Mouse (Mus musculus) hindlimb bud, embryonic 11.5 days (tissue): ENCODE measurements around the gene Map4k4.

Source experiments
- DNase-seq: peaks from one replicate; pipeline ENCODE4 v3.0.0-alpha.2; 2012; ENCODE audit warnings: low read depth, low spot score; ENCODE audit errors: extremely low spot score

The Map4k4 gene

GRCm38 (mm10) chr1:39896581-39896980, 4.1 kb upstream of the Map4k4 start:
- no peak for DNase-seq

DNA sequence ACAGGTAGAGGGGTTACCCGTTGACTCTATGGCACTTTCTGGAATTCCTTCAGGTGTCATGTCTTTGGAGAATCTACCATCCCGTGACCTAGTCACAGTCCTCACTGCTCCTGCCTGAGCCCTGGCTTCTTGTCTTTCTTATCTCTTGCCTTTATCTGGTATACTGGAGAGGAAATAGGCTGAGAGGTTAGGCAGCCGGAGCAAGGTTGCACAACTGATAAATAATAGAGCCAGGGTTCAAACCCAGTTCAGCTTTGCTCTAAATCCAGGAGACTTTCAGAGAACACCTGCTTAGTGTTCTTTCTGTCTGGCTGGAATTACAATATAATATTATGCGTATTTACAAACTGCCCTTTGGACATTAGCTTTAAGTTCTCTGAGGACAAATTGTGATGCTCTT, 2.0 kb upstream of the Map4k4 start:
- no peak for DNase-seq

DNA sequence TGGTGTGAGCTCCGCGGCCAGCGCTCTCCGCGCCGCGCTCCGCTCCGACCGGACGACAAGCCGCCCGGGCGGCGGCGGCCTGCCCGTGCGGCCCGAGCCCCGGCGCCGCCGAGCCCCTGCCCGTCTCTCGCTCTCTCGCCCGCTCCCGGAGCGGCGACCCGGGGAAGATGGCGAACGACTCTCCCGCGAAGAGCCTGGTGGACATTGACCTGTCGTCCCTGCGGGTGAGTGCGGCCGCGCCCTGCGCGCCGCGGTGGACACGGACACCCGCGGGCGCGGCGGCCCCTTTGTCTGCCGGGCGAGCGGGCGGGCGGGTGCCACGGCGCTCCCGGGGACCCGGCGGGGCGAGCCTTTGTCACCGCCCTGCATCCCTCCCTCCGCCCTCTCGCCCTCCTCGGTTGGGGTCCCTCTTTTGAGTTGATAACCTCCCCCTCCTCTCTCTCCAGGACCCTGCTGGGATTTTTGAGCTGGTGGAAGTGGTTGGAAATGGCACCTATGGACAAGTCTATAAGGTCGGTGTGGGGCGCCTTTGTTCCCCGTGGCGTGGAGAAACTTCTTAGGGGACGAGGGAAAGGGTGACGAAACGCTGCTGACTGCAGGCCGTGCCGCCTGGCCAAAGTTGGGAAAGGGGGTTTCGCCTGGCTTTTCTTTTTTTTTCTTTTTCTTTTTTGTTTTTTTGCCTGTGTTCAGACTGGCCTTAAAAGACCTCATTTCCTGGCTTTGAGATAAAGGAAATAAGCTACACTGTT, 524 bp downstream of the Map4k4 start:
- no peak for DNase-seq

DNA sequence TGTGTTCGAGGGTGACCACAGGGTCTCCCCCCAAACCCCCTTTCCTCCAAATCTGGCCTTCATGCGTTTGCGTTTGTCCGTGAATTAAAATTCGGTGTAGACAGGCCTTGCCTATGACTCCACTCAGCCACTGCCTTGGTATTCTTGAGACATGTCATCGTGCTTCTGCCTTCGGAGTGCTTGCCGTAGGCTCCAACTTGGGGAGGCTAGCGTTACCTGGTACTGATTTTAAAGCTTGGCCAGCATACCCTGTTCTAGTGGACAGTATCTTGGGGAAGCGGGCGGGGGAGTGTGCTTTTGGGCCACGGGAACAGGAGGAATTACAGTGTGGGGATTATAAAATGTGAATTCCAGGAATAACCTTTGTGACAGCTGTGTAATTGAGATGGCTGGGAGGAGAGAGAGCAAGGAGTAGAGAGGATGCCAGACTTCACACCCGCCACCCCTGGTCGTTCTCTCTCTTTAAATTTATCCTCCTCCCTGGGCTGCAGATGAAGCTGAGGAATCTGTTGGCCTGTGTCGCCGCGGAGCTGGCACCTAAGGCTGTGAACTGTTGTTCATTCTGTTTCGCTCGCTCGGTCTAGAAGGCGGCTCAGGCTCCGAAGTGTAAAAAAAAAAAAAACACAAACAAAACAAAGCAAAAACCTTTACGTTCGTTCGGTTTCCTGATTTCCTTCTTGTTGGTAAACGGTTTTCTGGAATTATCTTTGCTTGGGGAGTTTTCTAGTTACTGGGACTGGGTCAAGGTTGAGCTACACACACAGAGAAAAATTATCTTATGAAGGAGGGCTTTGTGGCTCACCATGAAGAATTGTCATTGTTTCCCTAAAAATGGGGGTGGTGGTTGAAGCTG, 1.4 kb downstream of the Map4k4 start:
- DNase-seq, result no peak

GRCm38 (mm10) chr1:39902704-39903151, 2.0 kb downstream of the Map4k4 start:
- no peak for DNase-seq

DNA sequence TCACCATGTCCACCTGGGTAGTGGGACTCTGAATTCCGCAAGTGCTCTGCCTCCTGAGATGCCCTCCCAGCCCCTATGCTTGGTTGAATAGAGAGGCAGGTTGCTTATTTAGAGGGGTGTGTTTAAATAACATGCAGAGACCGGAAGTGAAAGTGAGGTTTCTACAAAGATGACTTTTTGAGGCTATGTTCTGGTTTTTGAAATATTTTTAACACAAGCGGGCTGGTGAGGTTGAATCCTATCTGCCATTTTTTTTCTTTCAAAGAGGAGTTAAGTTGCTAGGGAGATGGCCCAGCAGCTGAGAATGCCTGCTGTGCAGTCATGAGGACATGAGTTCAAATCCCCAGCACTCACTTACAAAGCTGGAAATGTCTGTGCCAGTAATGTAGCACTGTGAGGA, 4.0 kb downstream of the Map4k4 start:
- no peak for DNase-seq

GRCm38 (mm10) chr1:39906921-39907320, 6.2 kb downstream of the Map4k4 start:
- no peak for DNase-seq

DNA sequence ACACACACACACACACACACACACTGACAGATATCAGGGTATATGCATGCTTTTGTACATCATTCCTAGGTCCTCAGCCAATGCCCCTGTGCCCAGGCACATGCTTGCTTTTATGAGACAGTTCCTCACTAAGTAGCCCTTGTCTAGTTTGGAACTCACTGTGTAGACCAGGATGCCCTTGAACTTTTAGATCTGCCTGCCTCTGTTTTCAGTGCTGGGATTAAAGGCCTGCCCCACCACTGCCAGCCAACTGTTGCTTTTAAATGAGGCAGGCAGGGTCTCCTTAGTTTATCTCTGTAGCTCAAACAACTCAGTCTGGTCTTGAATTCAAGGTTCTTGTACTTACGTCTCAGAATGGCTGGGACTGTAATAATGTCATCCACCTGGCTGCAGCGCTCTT, 8.3 kb downstream of the Map4k4 start:
- DNase-seq, result no peak

- DNase-seq, result no peak
Observed at GRCm38 (mm10) chr1:39911446-39911845, 10.7 kb downstream of the Map4k4 start.

DNA sequence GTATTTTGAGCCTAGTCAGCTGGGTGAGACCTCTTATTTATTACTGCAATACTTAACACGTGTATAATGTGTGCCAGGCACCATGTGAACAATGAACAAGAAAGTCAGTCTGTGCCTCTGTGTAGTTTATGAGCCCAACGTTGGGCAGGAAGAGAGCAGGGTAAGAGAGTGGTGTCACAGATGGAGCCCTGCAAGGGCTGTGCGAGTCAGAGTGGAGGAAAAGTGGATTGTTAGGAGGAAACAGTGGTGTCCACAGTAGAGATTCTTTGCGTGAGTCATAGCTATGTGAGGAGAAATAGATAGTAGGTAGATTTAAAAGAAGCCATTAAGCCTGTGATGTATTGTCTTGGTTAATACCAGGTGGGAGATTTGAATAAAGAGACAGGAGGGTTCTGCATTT, 12.5 kb downstream of the Map4k4 start:
- no peak for DNase-seq

DNA sequence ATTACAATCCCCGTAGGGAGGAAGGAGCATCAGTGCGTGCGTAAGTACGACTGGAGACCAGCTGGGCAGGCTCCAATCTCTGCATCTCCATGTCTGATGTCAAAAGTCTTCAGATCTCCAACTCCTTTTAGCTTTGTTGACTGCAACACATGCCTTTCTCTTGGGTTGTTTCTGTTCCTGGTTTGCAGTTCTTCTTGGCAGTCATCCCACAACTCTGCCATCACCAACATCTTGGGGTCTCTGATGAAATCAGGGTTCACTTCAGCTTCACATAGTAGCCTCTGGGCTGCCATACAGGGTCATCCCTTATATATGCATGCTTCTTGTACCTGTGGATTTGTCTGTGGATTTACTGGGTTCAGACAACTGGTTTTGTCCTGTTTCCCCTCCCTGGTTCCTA, 15.4 kb downstream of the Map4k4 start:
- DNase-seq, result no peak

DNA sequence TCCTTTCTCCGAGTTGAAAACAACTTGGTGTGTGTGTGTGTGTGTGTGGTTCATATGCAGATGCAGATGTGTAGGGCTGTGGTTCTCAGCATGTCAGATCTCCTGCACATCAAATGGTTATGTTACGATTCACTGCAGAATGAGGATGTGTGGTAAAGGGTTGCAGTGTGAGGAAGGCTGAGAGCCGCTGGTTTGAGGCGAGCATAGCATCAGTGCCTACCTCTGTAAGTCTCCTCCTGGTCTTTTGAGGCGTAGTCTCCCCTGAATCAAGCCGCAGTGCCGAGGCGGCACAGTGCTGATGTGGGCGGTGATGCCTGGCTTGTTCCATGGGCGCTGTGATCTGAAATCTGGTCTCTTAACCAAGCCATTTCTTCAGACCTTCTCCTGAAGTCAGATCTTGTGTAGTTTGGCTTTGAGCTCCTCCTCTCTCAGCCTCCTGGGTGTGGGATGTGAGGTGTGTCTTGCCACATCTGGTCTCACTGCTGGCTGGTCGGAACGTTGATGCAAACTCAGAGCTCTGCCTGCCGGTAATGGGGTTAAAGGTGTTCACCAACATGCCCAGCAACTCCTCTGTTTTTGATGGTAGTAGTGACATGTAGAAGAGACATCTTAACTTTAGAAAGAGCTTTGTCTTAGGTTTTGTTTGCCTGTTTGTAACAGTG, 17.3 kb downstream of the Map4k4 start:
- no peak for DNase-seq

DNA sequence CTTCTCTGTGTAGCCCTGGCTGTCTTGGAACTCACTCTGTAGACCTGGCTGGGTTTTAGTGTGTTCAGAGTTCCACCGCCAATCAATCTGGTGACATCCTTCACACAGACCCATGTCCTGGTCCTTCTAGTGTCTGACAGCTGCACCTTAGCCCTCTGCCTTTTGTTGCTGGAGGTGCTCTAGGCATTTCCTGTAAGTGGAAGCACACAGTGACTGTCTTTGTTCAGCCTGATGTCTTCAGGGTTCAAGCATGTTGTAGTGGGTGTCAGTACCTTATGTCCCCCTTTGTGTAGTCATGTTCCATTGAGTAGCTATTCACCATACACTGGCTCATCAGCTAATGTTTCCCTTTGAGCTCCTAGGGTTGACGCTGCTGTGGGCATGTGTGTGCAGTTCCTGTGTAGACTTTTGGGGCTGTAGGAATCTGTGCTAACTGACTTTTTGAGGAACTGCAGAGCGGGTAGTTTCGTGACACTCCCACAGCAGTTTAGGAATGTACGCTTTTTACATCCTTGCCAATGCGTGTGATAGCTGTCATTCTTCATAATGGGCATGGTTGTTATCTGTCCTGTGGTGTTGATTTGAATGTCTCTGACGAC, 17.9 kb downstream of the Map4k4 start:
- DNase-seq, result no peak

GRCm38 (mm10) chr1:39920616-39921015, 19.9 kb downstream of the Map4k4 start:
- DNase-seq, result no peak

DNA sequence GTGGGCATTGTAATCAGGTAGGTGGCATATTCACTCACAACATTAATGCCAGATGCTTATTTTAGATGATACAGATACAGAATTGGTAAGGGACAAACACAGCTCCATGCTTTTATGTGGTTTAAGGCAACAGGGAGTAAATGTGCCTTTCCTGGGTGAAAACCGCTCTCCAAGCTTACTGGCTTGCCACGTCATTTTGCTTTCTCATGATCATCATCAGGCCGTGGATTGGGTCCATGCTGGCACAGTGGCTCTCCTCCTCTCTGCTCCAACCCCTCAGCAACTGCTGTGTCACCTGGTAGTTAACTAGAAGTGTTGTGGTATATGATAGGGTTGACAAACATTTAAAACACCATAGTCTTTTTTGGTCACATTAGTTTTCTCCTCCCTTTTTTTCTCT, 21.3 kb downstream of the Map4k4 start:
- DNase-seq, result no peak

DNA sequence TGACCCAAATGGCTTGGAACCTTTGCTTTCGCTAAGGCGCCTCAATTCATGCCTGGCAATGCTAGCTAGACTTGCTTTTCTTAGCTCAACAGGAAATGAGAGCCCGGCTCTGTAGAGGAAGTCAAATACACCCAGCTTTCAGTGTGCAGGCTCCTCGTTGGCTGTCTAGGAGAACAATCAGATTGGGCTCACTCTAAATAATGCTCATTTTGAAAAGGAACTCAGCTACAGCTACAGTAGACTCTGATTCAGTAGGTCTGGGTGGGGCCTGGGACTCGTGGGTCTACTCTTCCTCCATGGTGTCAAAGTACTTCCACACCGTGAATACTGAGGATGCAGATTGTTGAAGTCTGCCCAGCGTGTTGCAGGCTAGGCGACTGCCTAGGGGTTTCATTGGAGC, 22.0 kb downstream of the Map4k4 start:
- no peak for DNase-seq

DNA sequence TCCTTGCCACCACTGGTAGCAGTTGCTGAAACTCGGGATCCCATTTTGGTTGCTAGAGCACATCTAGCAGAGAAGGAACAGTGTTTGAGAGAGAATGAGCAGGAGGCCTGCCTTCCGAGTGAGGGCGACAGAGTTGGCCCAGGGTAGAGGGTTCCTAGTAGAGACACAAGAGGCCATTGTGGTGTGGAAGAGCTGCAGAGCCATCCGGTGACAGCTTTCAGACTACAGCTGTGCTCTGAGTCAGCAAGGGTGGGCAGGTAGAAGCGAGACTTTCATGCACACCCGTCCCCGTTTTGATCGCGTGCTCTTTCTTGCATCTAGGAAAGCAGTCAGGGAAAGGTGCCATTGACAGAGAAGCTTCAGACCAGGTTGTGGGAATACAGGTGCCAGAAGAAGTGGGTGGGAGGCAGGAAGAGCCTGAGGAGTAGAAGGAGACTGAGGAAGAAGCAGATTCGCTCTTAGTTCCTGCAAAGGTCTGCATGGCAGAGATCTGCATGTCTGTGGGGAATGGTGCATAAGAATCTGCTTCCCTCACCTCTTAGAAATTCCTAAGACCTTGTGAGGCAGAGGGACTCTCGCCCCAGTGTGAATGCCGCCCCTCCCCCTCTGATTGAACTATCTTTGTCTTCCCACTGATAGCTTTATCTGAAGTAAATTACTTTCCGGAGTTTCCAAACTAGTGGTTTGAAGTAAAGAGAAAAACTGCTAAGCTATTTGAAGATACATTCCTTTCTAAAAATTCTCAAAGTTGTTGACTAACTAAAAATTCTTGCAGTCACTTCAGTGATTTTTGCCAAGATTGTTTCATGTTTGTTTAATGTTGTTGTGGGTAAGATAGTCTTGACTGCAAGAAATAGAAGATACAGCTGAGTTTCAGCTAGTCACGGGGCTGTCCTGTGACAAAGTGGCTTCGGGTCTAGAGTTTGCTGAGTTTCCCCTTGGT, 23.0 kb downstream of the Map4k4 start:
- no peak for DNase-seq

GRCm38 (mm10) chr1:39931055-39931454, 30.3 kb downstream of the Map4k4 start:
- no peak for DNase-seq

DNA sequence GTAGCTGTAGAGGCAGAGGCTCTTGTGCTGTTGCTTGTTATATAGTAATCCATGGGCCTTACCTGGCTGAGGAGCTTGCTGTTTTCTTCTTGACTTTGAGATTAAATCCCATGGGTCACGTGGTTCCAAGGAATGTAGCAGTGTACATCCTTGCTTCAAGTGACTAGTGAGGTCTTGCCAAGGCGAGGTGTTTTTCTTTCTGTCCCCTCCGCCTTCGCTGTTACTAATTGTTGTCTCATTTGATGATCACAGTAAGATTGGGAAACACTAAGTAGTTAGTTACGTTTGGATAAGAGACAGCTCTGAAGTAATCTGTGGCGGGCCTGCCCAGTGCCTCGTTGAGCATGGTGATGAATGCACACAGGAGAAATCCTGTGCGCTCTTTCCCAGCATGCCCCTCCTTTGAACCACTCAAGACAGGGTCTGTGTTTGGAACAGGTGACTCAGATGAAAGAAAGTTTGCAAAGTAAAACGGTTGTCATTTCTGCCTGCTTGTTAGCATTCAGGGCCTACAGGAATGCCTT, 31.6 kb downstream of the Map4k4 start:
- DNase-seq, result no peak

DNA sequence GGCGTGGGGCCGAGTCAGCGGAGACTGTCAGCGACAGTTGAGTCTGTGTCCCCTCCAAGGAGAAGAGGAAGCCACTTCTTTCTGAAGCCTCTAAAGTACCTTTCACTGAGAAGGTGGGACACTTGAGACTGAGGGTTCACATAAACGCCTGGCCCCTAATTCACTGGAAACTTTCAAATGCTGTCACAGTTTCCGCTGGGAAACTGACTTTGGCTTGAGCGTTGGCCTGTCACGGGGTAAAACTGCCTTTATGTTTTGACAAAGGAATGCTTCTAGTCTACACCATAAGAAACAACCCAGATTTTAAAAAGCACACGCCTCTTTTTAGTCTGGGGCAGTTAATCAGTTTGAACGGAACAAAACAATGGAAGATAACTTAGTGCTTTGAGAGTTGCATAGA, 32.2 kb downstream of the Map4k4 start:
- no peak for DNase-seq
